Mouse (Mus musculus) monocyte, adult 5-6 weeks (primary cell): Measurements from ENCODE around the gene Ube2g2. TPM values are rescaled to one million over a fixed set of nuclear protein-coding genes. Genes with fewer than 3 reads are reported as not detected.
A peak's percentile ranks its signal among the peaks of the same experiment; 100 is the strongest.

Experiments used
- ATAC-seq: fragments of 153-309, 156-312 bp; replicated peaks from 2 replicates; pipeline ENCODE4 v1.8.0; 2017; ENCODE audit warnings: mild to moderate bottlenecking; ENCODE audit not compliant: low TSS enrichment, insufficient number of reproducible peaks, severe bottlenecking, poor library complexity, low FRiP score
- total RNA-seq: library from RNA; stranded (forward); fragments of 200-1000, 200-491, 200-594 nt; gene quantifications from 3 replicates; pipeline ENCODE4 v1.2.3, GENCODE M21; 2017

Gene Ube2g2
- total RNA-seq, result 60.6 to 127 TPM (median 70.3 TPM) in 3 replicates

- ATAC-seq, result peak; percentile 45
Observed at GRCm38 (mm10) chr10:77622055-77622988, at the start of gene Ube2g2. Ube2g2 (plus strand) TSS chr10:77622275.

DNA sequence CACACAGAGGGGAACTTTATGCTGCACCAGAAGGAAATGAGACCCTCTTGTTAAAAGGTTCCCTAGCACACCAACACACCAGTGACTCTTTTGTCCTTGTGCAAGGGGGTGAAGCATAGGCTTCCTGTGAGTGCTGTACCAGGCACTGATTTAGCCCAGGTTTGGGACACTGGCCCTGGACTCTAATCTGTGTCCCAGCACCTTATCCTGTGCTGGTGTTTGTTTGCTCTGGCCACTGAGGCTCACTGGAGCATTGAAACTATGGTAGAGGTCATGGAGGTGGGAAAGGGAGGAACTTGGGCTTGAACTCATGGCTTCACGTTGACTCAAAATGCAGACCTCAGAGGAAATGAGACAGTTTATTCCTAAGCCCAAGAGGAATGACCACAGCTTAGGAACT, 48.9 kb upstream of the Ube2g2 start:
- ATAC-seq, result no peak

- ATAC-seq, result no peak
Observed at GRCm38 (mm10) chr10:77580027-77580920, 41.8 kb upstream of the Ube2g2 start.

GRCm38 (mm10) chr10:77581023-77581407, 41.1 kb upstream of the Ube2g2 start:
- no peak for ATAC-seq

DNA sequence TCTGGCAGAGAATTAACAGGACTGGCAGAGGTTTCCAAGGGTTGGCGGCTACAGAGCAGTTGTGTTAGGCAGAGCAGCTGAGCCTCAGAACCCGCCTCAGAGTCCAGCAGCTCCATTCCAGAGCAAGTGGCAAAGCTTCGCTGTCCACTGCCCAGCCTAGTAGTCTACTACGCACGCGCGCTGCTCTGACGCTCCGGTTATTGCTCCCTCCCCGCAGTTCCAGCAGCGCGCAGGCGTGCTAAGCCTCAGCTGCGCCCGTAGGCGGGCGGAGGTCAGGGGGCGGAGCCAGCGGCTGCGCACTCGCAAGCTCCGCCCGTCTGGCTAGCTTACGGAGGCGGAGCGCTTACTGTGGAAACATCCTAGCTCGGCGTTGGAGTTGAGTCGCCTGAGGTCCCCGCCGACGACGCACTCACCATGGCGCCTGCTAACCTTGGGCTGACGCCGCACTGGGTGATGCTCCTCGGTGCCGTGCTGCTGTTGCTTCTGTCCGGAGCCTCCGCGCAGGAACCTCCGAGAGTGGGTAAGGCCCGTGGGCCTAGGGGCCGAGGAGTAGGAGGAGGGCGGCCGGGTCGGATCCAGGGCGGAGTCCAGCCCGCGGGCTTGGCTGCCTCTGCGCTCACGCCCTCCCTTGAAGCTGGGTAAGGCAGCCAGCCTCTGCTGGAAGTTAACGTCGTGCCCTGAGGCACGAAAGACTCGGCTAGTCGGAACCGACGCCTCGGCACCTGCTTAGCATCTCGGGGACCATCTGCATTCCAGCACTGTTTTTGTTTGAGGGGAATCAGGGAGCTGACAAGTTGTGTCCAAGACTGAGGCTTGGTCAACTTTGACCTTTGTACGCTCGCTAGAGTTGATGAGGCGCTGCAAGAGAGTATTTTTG, 40.4 kb upstream of the Ube2g2 start, which contains the start of gene Pttg1ip:
Gene Pttg1ip (plus strand): TSS at position 313 of the 877 bp plus-strand sequence.
- ATAC-seq, result peak; percentile 81

DNA sequence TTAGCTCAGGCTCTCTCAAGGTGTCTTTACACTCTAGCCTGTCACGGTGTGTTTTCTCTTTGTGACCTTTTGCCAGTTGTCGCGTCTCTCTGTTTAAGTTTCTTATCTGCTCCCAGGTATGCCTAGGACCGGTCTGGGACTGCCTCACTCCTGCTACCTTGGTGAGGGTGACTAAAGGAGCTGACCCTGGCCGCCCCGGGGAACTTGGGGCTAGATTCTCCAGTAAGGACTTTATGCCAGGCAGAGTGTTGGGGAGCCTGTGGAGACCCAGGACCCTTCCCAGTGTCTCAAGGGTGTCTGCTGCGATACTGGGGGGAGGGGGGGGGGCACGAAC, 39.8 kb upstream of the Ube2g2 start:
- no peak for ATAC-seq

DNA sequence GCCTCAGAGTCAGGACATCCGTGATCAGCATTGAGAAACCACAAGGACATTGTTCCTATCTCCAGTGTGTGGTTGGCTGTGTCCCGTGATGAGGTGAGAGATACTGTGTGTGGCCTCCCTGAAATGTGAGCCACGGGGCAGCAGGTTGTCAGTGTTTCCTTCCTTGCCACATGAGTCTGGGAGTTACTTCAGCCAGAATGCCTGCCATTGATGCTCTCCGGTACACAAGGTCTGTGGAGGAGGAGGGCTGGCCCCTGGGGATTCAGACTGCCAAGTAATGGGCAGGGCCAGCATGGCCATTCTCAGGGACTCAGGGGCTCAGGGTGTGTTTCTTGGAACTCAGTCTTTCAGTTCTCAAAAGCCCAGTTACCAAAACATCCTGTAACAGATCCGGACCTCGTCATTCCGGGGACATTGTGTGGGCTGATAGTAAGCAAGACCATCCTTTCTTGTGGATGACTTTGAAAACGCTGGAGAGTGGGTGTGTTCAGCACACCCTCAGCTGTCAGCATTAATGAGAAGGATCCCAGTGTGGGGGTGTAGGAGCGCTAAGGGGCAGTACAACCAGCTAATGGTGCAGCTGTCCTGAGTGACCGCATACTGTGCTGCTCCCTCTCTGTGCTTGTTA, 38.2 kb upstream of the Ube2g2 start:
- ATAC-seq, result no peak

- ATAC-seq, result no peak
Observed at GRCm38 (mm10) chr10:77586637-77587036, 35.4 kb upstream of the Ube2g2 start.

DNA sequence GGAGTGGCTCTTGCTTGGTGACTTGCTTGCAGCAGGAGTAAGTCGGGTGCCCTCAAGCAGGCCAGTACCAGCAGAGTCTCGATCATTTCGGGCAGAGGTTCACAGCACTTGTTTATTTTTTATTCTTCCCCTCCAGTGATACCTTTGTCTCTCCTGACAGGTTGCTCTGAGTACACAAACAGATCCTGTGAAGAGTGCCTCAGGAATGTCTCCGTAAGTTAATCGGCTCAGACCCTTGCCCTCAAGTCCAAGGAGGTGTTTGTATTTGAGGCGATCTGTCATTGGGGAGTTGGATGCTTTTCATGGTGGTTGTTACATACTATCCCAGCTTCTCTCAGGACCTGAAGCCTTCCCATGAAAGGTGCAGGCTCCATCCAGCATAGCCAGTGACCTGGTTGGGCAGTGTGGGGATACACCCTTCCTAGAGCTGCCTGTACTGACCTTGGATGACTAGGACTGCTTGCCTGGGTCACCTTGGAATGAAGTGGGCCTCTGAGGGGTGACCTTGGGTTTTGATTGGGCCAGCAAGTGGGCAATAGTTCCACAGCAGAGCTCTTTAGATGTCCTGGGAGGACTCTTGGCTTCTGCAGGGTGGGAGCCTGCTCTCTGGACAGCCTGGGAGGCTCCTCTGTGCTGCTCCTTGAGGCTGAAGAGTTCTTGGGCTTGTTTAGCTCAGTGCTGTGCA, 34.8 kb upstream of the Ube2g2 start:
- ATAC-seq, result no peak

DNA sequence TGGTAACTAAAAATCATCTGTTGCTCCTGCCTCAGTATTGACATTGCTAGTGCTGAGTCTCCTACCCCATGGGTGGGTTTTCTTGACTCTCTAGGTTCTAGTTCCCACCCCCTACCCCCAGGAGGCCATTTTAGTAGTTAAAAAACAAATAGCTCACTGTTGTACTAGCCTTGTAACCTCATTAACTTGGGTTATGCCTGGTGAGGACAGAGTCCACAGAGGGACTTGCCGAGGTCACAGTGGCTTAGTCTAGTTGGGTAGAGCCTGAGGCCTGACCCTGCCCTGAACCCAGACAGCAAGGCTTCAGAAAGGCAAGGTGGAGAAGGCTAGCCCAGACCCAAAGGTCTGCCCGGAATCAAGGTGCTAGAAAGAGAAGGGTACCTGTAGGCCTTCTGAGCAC, 34.0 kb upstream of the Ube2g2 start:
- no peak for ATAC-seq

DNA sequence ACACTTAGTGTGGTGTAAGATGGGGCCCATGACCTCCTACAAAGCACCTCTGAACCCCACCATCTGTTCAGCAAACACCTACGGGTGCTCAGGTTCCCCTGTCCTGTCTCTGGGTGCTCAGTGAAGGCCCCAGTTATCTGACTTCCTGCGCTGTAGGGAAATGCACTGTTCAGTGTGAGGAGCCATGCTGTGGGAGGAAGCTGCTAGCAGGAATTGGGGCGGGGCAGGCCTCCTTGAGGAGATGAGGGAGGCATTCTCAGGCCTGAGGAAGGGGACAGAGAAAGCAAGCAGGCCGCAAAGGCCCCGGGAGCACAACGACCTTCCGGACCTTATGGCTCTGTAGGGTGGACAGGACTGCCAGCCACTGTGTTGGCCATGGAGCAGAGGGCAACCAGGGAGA, 33.0 kb upstream of the Ube2g2 start:
- ATAC-seq, result 0 out of 2 replicates have a peak, but pooled peaks have one; percentile 11

- no peak for ATAC-seq
Observed at GRCm38 (mm10) chr10:77589749-77590148, 32.3 kb upstream of the Ube2g2 start.

GRCm38 (mm10) chr10:77590812-77591211, 31.3 kb upstream of the Ube2g2 start:
- peak; percentile 76 for ATAC-seq

- no peak for ATAC-seq
Observed at GRCm38 (mm10) chr10:77591546-77591945, 30.5 kb upstream of the Ube2g2 start.

GRCm38 (mm10) chr10:77596060-77596459, 26.0 kb upstream of the Ube2g2 start:
- ATAC-seq, result no peak

DNA sequence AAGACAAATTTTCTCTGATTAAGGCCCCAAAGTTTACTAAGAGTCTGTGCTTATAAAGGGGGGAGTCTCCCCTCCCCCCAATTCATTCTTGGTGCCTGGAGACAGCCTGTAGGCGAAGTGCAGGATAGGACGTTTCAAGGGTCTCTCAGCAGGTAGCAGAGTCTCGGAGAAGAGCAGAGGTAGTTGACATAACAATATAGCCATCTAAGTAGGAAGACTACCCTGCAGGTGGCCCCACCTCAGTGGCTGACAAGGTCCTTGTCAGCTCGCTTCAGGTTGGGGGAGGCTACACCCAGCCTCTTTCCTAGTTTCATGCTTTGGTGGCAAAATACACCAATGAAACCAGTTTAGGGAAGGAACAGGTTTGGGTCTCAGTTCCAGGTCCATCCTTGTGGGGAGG, 19.1 kb upstream of the Ube2g2 start:
- ATAC-seq, result no peak

DNA sequence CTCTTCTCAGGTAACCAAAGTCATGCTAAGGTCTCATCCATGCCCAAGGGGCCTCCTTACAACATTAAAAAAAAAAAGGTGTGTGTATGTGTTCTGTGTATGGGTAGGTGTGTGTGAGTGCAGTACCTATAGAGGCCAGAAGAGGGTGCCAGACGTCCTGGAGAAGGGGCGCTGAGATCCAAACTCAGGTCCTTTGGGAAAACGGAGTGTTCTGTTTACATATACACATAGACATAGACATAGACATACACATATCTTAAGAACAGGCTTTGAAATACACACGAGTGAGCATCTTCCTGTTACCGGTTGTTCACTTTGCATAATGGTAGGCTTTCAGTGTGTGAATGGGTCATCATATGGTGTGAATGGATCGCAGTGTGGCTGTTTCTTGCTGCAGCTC, 18.0 kb upstream of the Ube2g2 start:
- no peak for ATAC-seq

GRCm38 (mm10) chr10:77604958-77605357, 17.1 kb upstream of the Ube2g2 start:
- ATAC-seq, result no peak
